Mouse (Mus musculus): ENCODE data around the gene Sox13.

GRCm38 (mm10) chr1:133404005-133404404 lies 20.2 kb downstream of the Sox13 start:
- TF ChIP-seq CTCF (IDR thresholded peaks at IDR 0.05; ENCODE audit: control insufficient read depth, insufficient read depth, insufficient replicate concordance, low read depth, low read length) (no peak), POLR2A (IDR thresholded peaks at IDR 0.05; ENCODE audit: control insufficient read depth, low read depth, low read length) (no peak)

All from testis, adult 2 months (tissue).